Mouse (Mus musculus): ENCODE data around the gene Gm1043. TPM values are rescaled to one million over a fixed set of nuclear protein-coding genes. Genes with fewer than 3 reads are reported as not detected.

Gene Gm1043
- 2.0 TPM for polyA plus RNA-seq (2017; shearing (Covaris generic))

GRCm38 (mm10) chr5:37085241-37085640 lies at the start of gene Gm1043:
Gene Gm1043 (plus strand): TSS chr5:37085370.

GRCm38 (mm10) chr5:37241651-37242151 lies 156.5 kb downstream of the Gm1043 start, which contains the start of gene Crmp1:
Gene Crmp1 (plus strand): TSS chr5:37241940.

Other genes starting within 250 kb of the Gm1043 start
- gene Ppp2r2c, start 216.9 kb upstream of the Gm1043 start, polyA plus RNA-seq (2017; shearing (Covaris generic)): 1.2 TPM
- 1.4 TPM for gene Wfs1, start 96.2 kb upstream of the Gm1043 start, polyA plus RNA-seq (2017; shearing (Covaris generic))
- 15.5 TPM for gene Crmp1, start 156.6 kb downstream of the Gm1043 start, polyA plus RNA-seq (2017; shearing (Covaris generic))

All from effector memory CD4-positive, alpha-beta T cell, adult 7 months (primary cell).